Mouse (Mus musculus) CH12.LX (cell line): ENCODE results near the gene Nsd1.

Source experiments
- JUND ChIP-seq: conservative IDR thresholded peaks from 2 replicates; pipeline ENCODE4 v1.6.1; 2011; ENCODE audit warnings: low read depth, low read length, improper control_type of control experiment
- NRF1 ChIP-seq: IDR thresholded peaks from 2 replicates; pipeline ENCODE4 v1.6.1; 2014; ENCODE audit warnings: low read depth, mild to moderate bottlenecking, inconsistent platforms, low read length, improper control_type of control experiment, moderate library complexity
- POLR2A ChIP-seq: IDR thresholded peaks from 2 replicates; pipeline ENCODE4 v1.6.1; 2011; ENCODE audit warnings: low read depth, mild to moderate bottlenecking, improper control_type of control experiment, low read length
- ZKSCAN1 ChIP-seq: IDR thresholded peaks from 2 replicates; pipeline ENCODE4 v1.6.1; 2012; ENCODE audit warnings: low read depth, inconsistent platforms, low read length, improper control_type of control experiment, borderline replicate concordance

- TF ChIP-seq POLR2A (no peak), ZKSCAN1 (no peak), JUND (no peak), NRF1 (no peak)
Observed at GRCm38 (mm10) chr13:55211221-55212010, 1.8 kb downstream of the Nsd1 start.
